Mouse (Mus musculus) liver, embryonic 11.5 days (tissue): ENCODE data around the gene Eepd1. TPM values are rescaled to one million over a fixed set of nuclear protein-coding genes. Genes with fewer than 3 reads are reported as not detected.

ENCODE experiments used
- ATAC-seq: fragments of 200-750 bp; cut with Nextera tagmentation; replicated peaks from 2 replicates; pipeline ENCODE4 v1.8.0; 2017; ENCODE audit warnings: moderate number of reproducible peaks, mild to moderate bottlenecking, moderate TSS enrichment, moderate library complexity; ENCODE audit not compliant: low FRiP score
- DNase-seq: peaks from one replicate; pipeline ENCODE4 v3.0.0-alpha.2; 2017; ENCODE audit warnings: low spot score
- H3K27ac ChIP-seq: fragments of 300-500 bp; sonication (generic); 2 replicates; pipeline ENCODE4 v1.5.1; 2014; ENCODE audit warnings: mild to moderate bottlenecking, low read depth, low read length, control low read depth
- H3K27me3 ChIP-seq: fragments of 300-500 bp; sonication (generic); replicated peaks from 2 replicates; pipeline ENCODE4 v1.6.1; 2014; ENCODE audit warnings: low read length, mixed read lengths; ENCODE audit not compliant: control insufficient read depth, insufficient read depth
- H3K36me3 ChIP-seq: fragments of 300-500 bp; sonication (generic); 2 replicates; pipeline ENCODE4 v1.6.1; 2014; ENCODE audit warnings: mild to moderate bottlenecking, low read length, moderate library complexity, mixed read lengths; ENCODE audit not compliant: control insufficient read depth, insufficient read depth
- H3K4me1 ChIP-seq: fragments of 300-500 bp; sonication (generic); replicated peaks from 2 replicates; pipeline ENCODE4 v1.6.1; 2014; ENCODE audit warnings: low read length, mixed read lengths; ENCODE audit not compliant: control insufficient read depth, insufficient read depth
- H3K4me2 ChIP-seq: fragments of 300-500 bp; sonication (generic); 2 replicates; pipeline ENCODE4 v1.6.1; 2014; ENCODE audit warnings: mild to moderate bottlenecking, control low read depth, moderate library complexity
- H3K4me3 ChIP-seq: fragments of 300-500 bp; sonication (generic); 2 replicates; pipeline ENCODE4 v1.5.1; 2014; ENCODE audit warnings: low read depth, low read length, control low read depth
- H3K9ac ChIP-seq: fragments of 300-500 bp; sonication (generic); 2 replicates; pipeline ENCODE4 v1.6.1; 2014; ENCODE audit warnings: low read depth, low read length, control low read depth
- H3K9me3 ChIP-seq: fragments of 300-500 bp; sonication (generic); 2 replicates; pipeline ENCODE4 v1.6.1; 2016; ENCODE audit warnings: low read length, inconsistent platforms, mixed read lengths; ENCODE audit not compliant: control insufficient read depth
- WGBS: fragments of 180-500 bp; shearing (Covaris S2); extraction: QIAGEN DNeasy Blood & Tissue Kit; methylation state at CpG from one replicate; pipeline ENCODE4 v1.1.7; 2014; 5-methylcytosine and 5-hydroxymethylcytosine counted together
- polyA plus RNA-seq: library from polyadenylated mRNA; unstranded; fragments of >200 nt; fragmentation: Nextera tagmentation; extraction: Ambion mirVana; gene quantifications from 2 replicates; pipeline ENCODE4 v1.2.1, GENCODE M21; 2014

Eepd1 gene
- polyA plus RNA-seq, 1 experiment from 2014 or later, result 9.4 TPM

- Histone ChIP-seq H3K9me3 (no peaks in the 10 kb centered on the region), H3K4me1 (no peaks in the 10 kb centered on the region), H3K4me2 (no peak overlapping the region), H3K4me3 (no peak overlapping the region), H3K36me3 (no peaks in the 10 kb centered on the region), H3K9ac (no peak overlapping the region), H3K27ac (no peak overlapping the region), H3K27me3 (no peaks in the 10 kb centered on the region)
- 46% methylated on average over 10 of the region's 10 CpGs for WGBS
- DNase-seq (no peak), ATAC-seq (no peak)
Measured at GRCm38 (mm10) chr9:25460835-25461555, 20.4 kb upstream of the Eepd1 start.

- no peaks in the 10 kb centered on the region for H3K9me3 ChIP-seq
- 77% methylated on average over 1 of the region's 1 CpGs for WGBS
- no peak overlapping the region for H3K4me2 ChIP-seq
- H3K4me3 ChIP-seq, result no peak overlapping the region
- no peaks in the 10 kb centered on the region for H3K27me3 ChIP-seq
- H3K27ac ChIP-seq, result no peak overlapping the region
- DNase-seq (no peak), ATAC-seq (no peak)
- H3K36me3 ChIP-seq, result no peaks in the 10 kb centered on the region
- H3K4me1 ChIP-seq, result no peaks in the 10 kb centered on the region
- H3K9ac ChIP-seq, result no peak overlapping the region
Measured at GRCm38 (mm10) chr9:25464305-25464704, 17.0 kb upstream of the Eepd1 start.

GRCm38 (mm10) chr9:25479392-25480020 is 1.8 kb upstream of the Eepd1 start:
- ATAC-seq, result no peak
- no peak for DNase-seq
- Histone ChIP-seq H3K4me1 (peaks cover 8% of the 10 kb centered on the region), H3K4me3 (no peak overlapping the region), H3K27me3 (peaks cover 5% of the 10 kb centered on the region; the same call in 1 of the 2 replicates), H3K9ac (no peak overlapping the region), H3K27ac (no peak overlapping the region), H3K4me2 (no peak overlapping the region), H3K9me3 (no peaks in the 10 kb centered on the region), H3K36me3 (no peaks in the 10 kb centered on the region)
- whole genome bisulfite sequencing, result 90% methylated on average over 7 of the region's 7 CpGs

GRCm38 (mm10) chr9:25480676-25481075 is 671 bp upstream of the Eepd1 start:
- Histone ChIP-seq H3K9me3 (no peaks in the 10 kb centered on the region), H3K4me1 (peaks cover 8% of the 10 kb centered on the region), H3K36me3 (no peaks in the 10 kb centered on the region), H3K27me3 (peaks cover 5% of the 10 kb centered on the region; the same call in 1 of the 2 replicates), H3K9ac (no peak overlapping the region), H3K4me3 (no peak overlapping the region), H3K27ac (no peak overlapping the region), H3K4me2 (peak overlapping the region; percentile 99)
- DNase-seq, result no peak
- no peak for ATAC-seq
- 81% methylated on average over 2 of the region's 2 CpGs for WGBS

GRCm38 (mm10) chr9:25482322-25482998 is 1.1 kb downstream of the Eepd1 start:
- ATAC-seq, result no peak
- WGBS, result 42% methylated on average over 22 of the region's 22 CpGs
- peaks cover 8% of the 10 kb centered on the region for H3K4me1 ChIP-seq

GRCm38 (mm10) chr9:25482999-25483347 is 1.6 kb downstream of the Eepd1 start:
- peak overlapping the region; percentile 99 for H3K4me2 ChIP-seq
- H3K27me3 ChIP-seq, result peaks cover 5% of the 10 kb centered on the region; the same call in 1 of the 2 replicates
- H3K36me3 ChIP-seq, result no peaks in the 10 kb centered on the region
- ATAC-seq (no peak), DNase-seq (no peak)
- H3K9ac ChIP-seq, result no peak overlapping the region
- WGBS, result 73% methylated on average over 9 of the region's 9 CpGs
- H3K4me1 ChIP-seq, result peaks cover 8% of the 10 kb centered on the region
- H3K9me3 ChIP-seq, result no peaks in the 10 kb centered on the region
- no peak overlapping the region for H3K27ac ChIP-seq
- peak overlapping the region; percentile 69 for H3K4me3 ChIP-seq

More at GRCm38 (mm10) chr9:25482322-25482998, 1.1 kb downstream of the Eepd1 start:
- peak overlapping the region; percentile 99 for H3K4me2 ChIP-seq
- H3K9ac ChIP-seq, result no peak overlapping the region
- H3K4me3 ChIP-seq, result peak overlapping the region; percentile 69
- no peaks in the 10 kb centered on the region for H3K9me3 ChIP-seq
- no peak overlapping the region for H3K27ac ChIP-seq
- no peaks in the 10 kb centered on the region for H3K36me3 ChIP-seq
- peaks cover 5% of the 10 kb centered on the region; the same call in 1 of the 2 replicates for H3K27me3 ChIP-seq
- no peak for DNase-seq

- peak overlapping the region; percentile 2; the same call in 1 of the 2 replicates for H3K4me3 ChIP-seq
- H3K9ac ChIP-seq, result no peak overlapping the region
- H3K27me3 ChIP-seq, result peaks cover 5% of the 10 kb centered on the region; the same call in 1 of the 2 replicates
- DNase-seq (no peak), ATAC-seq (no peak)
- no peak overlapping the region for H3K27ac ChIP-seq
- H3K4me1 ChIP-seq, result peaks cover 8% of the 10 kb centered on the region
- H3K36me3 ChIP-seq, result peaks cover under 1% of the 10 kb centered on the region; the same call in 1 of the 2 replicates
- no peaks in the 10 kb centered on the region for H3K9me3 ChIP-seq
- WGBS, result 73% methylated on average over 9 of the region's 9 CpGs
- H3K4me2 ChIP-seq, result peak overlapping the region; percentile 99
Measured at GRCm38 (mm10) chr9:25483931-25484618, 2.7 kb downstream of the Eepd1 start.

GRCm38 (mm10) chr9:25484619-25484986 is 3.3 kb downstream of the Eepd1 start:
- H3K4me1 ChIP-seq, result peaks cover 8% of the 10 kb centered on the region
- peaks cover 5% of the 10 kb centered on the region; the same call in 1 of the 2 replicates for H3K27me3 ChIP-seq
- H3K9me3 ChIP-seq, result no peaks in the 10 kb centered on the region
- ATAC-seq (no peak), DNase-seq (no peak)
- H3K4me2 ChIP-seq, result peak overlapping the region; percentile 99
- no peak overlapping the region for H3K4me3 ChIP-seq
- no peak overlapping the region for H3K9ac ChIP-seq
- no peak overlapping the region for H3K27ac ChIP-seq
- WGBS, result 80% methylated on average over 3 of the region's 3 CpGs
- H3K36me3 ChIP-seq, result peaks cover 2% of the 10 kb centered on the region; the same call in 1 of the 2 replicates
